Mouse (Mus musculus) cerebellum, adult 2 months (tissue): Measurements from ENCODE around the gene Col6a4.

Experiments used
- CTCF ChIP-seq: fragments of 200-500 bp; IDR thresholded peaks from 2 replicates; pipeline ENCODE4 v1.5.1; 2011; ENCODE audit warnings: low read depth, mild to moderate bottlenecking, control low read depth, low read length, moderate library complexity, borderline replicate concordance; ENCODE audit not compliant: insufficient read depth
- POLR2A ChIP-seq: fragments of 200-500 bp; IDR thresholded peaks from 2 replicates; pipeline ENCODE4 v1.6.1; 2011; ENCODE audit warnings: low read length, control low read depth, borderline replicate concordance; ENCODE audit not compliant: insufficient read depth

DNA sequence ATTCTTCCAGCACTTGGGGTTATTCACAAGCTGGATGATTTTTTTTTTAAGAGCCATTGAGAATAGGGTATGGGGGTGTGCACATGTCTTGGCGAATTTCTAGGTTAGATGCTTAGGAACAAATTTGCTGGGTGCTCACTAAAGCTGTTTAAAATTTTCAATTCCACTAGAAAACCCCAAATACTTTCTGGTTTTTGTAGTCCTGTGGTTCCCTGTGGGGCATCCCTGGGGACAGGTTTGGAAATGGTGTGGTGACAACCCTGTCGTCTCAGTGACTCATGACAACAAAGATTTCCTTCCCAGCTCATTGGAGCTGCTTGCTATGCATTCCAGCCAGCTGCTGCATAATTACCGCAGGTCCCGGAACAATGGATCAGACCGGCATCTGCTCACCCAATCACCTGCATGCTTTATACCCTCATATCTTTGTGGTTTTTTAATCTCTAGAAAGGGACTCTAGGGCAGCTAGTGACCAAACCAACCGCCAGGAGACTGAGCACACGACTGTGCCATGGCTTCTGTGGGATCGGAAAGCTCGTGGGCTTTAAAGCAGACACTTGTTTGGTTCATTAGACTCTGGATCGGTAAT lies 111.6 kb downstream of the Col6a4 start:
- TF ChIP-seq CTCF (no peak), POLR2A (no peak)
